Mouse (Mus musculus): Measurements from ENCODE around the gene Eif2b3. TPM values are rescaled to one million over a fixed set of nuclear protein-coding genes. Genes with fewer than 3 reads are reported as not detected.

The Eif2b3 gene
- polyA plus RNA-seq, 1 experiment from 2014 or later, result 42.1 TPM

- Histone ChIP-seq H3K4me3 (replicated peaks; ENCODE audit: low read length) (peak within 1 kb of the TSS; percentile 87), H3K36me3 (ENCODE audit: control insufficient read depth, insufficient read depth) (peaks cover 12% of the 10 kb centered on the region), H3K9me3 (ENCODE audit: control insufficient read depth, low read length) (no peaks in the 10 kb centered on the region), H3K4me2 (ENCODE audit: low read length) (peak within 1 kb of the TSS; percentile 96), H3K4me1 (replicated peaks; ENCODE audit: control insufficient read depth, insufficient read depth, low read length) (peaks cover 33% of the 10 kb centered on the region), H3K27me3 (replicated peaks; ENCODE audit: control insufficient read depth, insufficient read depth, low read length) (no peaks in the 10 kb centered on the region), H3K27ac (ENCODE audit: low read length) (peak within 1 kb of the TSS; percentile 86), H3K9ac (replicated peaks; ENCODE audit: low read depth, low read length) (peak within 1 kb of the TSS; percentile 85)
- ATAC-seq, result peak; percentile 69
- under 1% methylated on average over 58 of the region's 58 CpGs for WGBS
Observed at GRCm38 (mm10) chr4:116995131-116995797, 23.9 kb upstream of the Eif2b3 start, which contains the start of gene Hectd3. TSS of gene Hectd3 (plus strand) at chr4:116995317.

DNA sequence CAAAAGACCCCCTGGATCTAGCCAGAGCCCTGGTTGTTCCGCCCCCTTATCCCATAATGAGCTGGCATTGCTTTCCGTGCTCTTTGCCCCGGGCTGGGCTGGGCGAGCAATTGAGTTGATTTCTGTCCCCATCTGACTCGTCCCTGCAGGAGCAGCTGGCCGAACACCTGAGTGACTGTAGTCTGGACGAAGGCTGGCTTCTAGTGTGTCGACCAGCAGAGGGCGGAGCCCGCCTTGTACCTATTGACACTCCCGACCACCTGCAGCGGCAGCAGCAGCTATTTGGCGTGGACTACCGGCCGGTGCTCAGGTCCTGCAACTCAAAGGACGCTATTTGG, 23.4 kb upstream of the Eif2b3 start:
- Histone ChIP-seq H3K27me3 (replicated peaks; ENCODE audit: control insufficient read depth, insufficient read depth, low read length) (no peaks in the 10 kb centered on the region), H3K27ac (ENCODE audit: low read length) (no peak overlapping the region; the same call in 1 of the 2 replicates), H3K4me3 (replicated peaks; ENCODE audit: low read length) (peak overlapping the region; percentile 87), H3K4me2 (ENCODE audit: low read length) (peak overlapping the region; percentile 96), H3K9me3 (ENCODE audit: control insufficient read depth, low read length) (no peaks in the 10 kb centered on the region), H3K36me3 (ENCODE audit: control insufficient read depth, insufficient read depth) (peaks cover 14% of the 10 kb centered on the region), H3K9ac (replicated peaks; ENCODE audit: low read depth, low read length) (peak overlapping the region; percentile 85), H3K4me1 (replicated peaks; ENCODE audit: control insufficient read depth, insufficient read depth, low read length) (peaks cover 33% of the 10 kb centered on the region)
- 0 out of 2 replicates have a peak, but pooled peaks have one; percentile 1 for ATAC-seq
- 1% methylated on average over 16 of the region's 16 CpGs for WGBS

DNA sequence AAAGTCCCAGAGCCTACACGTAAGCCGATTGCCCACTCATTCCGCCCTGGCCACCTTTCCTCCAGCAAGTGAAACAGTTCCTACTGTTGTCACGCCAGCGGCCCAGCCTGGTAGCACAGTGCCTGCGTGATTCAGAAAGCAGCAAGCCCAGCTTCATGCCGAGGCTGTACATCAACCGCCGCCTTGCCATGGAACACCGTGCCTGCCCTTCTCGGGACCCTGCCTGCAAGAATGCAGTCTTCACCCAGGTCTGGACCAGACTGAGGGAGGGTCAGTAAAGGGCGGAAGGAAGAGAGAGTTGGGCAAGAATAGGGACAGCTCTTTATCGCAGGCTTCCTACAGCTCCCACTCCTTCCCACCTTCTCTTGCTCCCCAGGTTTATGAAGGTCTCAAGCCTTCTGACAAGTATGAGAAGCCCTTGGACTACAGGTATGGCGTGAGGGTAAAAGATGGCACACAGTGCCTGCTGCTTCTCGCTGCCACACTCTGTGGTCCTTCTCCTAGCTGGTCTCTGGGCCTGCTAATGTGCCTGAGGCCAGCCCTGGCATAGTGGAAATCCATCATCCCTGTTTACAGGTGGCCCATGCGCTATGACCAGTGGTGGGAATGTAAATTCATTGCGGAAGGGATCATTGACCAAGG, 19.6 kb upstream of the Eif2b3 start:
- Histone ChIP-seq H3K27me3 (replicated peaks; ENCODE audit: control insufficient read depth, insufficient read depth, low read length) (no peaks in the 10 kb centered on the region), H3K36me3 (ENCODE audit: control insufficient read depth, insufficient read depth) (peaks cover 25% of the 10 kb centered on the region), H3K4me1 (replicated peaks; ENCODE audit: control insufficient read depth, insufficient read depth, low read length) (peaks cover 16% of the 10 kb centered on the region), H3K27ac (ENCODE audit: low read length) (no peak overlapping the region), H3K4me3 (replicated peaks; ENCODE audit: low read length) (no peak overlapping the region), H3K9ac (replicated peaks; ENCODE audit: low read depth, low read length) (no peak overlapping the region), H3K9me3 (ENCODE audit: control insufficient read depth, low read length) (no peaks in the 10 kb centered on the region), H3K4me2 (ENCODE audit: low read length) (no peak overlapping the region)
- ATAC-seq, result no peak
- 93% methylated on average over 17 of the region's 17 CpGs for WGBS

GRCm38 (mm10) chr4:117001957-117002356, 17.2 kb upstream of the Eif2b3 start:
- no peaks in the 10 kb centered on the region; the same call in 1 of the 2 replicates for H3K4me1 ChIP-seq (replicated peaks; ENCODE audit: control insufficient read depth, insufficient read depth, low read length)
- no peak overlapping the region for H3K9ac ChIP-seq (replicated peaks; ENCODE audit: low read depth, low read length)
- peaks cover 26% of the 10 kb centered on the region for H3K36me3 ChIP-seq (ENCODE audit: control insufficient read depth, insufficient read depth)
- no peak overlapping the region for H3K4me3 ChIP-seq (replicated peaks; ENCODE audit: low read length)
- no peak for ATAC-seq
- no peaks in the 10 kb centered on the region for H3K9me3 ChIP-seq (ENCODE audit: control insufficient read depth, low read length)
- WGBS, result 90% methylated on average over 16 of the region's 16 CpGs
- no peak overlapping the region for H3K4me2 ChIP-seq (ENCODE audit: low read length)
- no peaks in the 10 kb centered on the region for H3K27me3 ChIP-seq (replicated peaks; ENCODE audit: control insufficient read depth, insufficient read depth, low read length)
- no peak overlapping the region for H3K27ac ChIP-seq (ENCODE audit: low read length)

- H3K9me3 ChIP-seq (ENCODE audit: control insufficient read depth, low read length), result no peaks in the 10 kb centered on the region
- H3K4me3 ChIP-seq (replicated peaks; ENCODE audit: low read length), result no peak overlapping the region
- H3K36me3 ChIP-seq (ENCODE audit: control insufficient read depth, insufficient read depth), result peaks cover 26% of the 10 kb centered on the region
- no peaks in the 10 kb centered on the region for H3K27me3 ChIP-seq (replicated peaks; ENCODE audit: control insufficient read depth, insufficient read depth, low read length)
- ATAC-seq, result peak; percentile 64
- H3K4me2 ChIP-seq (ENCODE audit: low read length), result no peak overlapping the region
- no peak overlapping the region for H3K9ac ChIP-seq (replicated peaks; ENCODE audit: low read depth, low read length)
- 56% methylated on average over 38 of the region's 38 CpGs for WGBS
- H3K27ac ChIP-seq (ENCODE audit: low read length), result no peak overlapping the region
- H3K4me1 ChIP-seq (replicated peaks; ENCODE audit: control insufficient read depth, insufficient read depth, low read length), result no peaks in the 10 kb centered on the region
Observed at GRCm38 (mm10) chr4:117002543-117003521, 16.4 kb upstream of the Eif2b3 start.

DNA sequence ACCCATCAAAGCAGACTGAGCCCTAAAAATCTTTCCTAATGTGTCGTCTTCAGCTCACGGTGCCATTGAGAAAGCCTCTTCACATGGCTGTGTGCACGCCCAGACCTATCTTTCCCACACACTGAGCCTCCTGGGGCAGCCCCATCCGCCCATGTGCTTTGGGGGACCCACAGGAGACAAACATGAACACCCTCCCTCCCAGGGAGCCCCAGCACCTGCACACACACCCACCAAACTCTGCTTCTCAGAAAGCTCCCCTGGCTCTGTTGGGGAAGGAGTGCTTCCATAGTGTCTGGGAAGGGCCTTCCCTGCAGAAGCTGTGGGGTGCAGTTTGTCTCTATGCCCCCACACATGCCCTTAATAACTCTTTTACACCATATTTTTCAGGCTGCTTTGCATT, 14.6 kb upstream of the Eif2b3 start:
- 89% methylated on average over 4 of the region's 4 CpGs for WGBS
- H3K27ac ChIP-seq (ENCODE audit: low read length), result no peak overlapping the region
- no peaks in the 10 kb centered on the region for H3K27me3 ChIP-seq (replicated peaks; ENCODE audit: control insufficient read depth, insufficient read depth, low read length)

DNA sequence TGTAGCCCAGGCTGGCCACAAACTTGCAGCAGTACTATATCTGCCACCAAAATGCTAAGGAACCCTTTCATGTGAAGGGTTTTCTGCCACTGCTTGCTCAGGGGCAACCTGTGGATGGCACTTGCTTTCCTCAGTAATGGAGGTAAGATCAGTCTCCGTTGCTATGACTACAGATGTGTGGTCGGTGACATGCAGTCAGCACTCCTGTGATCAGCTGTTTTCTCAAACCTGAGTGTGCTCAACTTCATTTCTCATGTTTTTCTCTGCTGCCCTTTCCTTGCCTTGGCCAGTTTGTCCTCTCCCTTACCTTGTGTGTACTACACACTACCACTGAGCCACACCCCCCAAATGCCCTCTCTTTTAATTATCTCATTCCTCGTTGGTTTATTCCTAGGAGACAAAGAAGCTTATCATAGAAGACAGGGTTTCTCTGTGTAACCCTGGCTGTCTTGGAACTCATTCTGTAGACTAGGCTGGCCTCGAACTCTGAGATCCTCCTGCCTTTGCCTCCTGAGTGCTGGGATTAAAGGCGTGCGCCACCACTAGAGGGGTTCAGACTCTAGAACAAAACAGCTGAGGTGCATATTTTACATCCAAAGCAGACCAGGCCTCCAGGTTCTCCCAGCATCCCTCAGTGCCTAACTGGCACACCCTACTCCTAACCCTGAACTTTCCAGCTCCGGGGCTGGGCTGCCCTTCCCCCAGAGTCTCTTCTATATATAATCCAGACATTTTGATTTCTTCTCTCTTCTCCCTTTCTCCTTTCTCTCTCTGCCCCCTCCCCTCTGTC, 13.4 kb upstream of the Eif2b3 start:
- 72% methylated on average over 7 of the region's 7 CpGs for WGBS
- Histone ChIP-seq H3K27me3 (replicated peaks; ENCODE audit: control insufficient read depth, insufficient read depth, low read length) (no peaks in the 10 kb centered on the region), H3K9me3 (ENCODE audit: control insufficient read depth, low read length) (no peaks in the 10 kb centered on the region), H3K4me2 (ENCODE audit: low read length) (no peak overlapping the region), H3K9ac (replicated peaks; ENCODE audit: low read depth, low read length) (no peak overlapping the region), H3K4me1 (replicated peaks; ENCODE audit: control insufficient read depth, insufficient read depth, low read length) (no peaks in the 10 kb centered on the region), H3K4me3 (replicated peaks; ENCODE audit: low read length) (no peak overlapping the region), H3K36me3 (ENCODE audit: control insufficient read depth, insufficient read depth) (peaks cover 13% of the 10 kb centered on the region), H3K27ac (ENCODE audit: low read length) (no peak overlapping the region)
- no peak for ATAC-seq

More for the DNA sequence above, 14.6 kb upstream of the Eif2b3 start:
- Histone ChIP-seq H3K4me3 (replicated peaks; ENCODE audit: low read length) (no peak overlapping the region), H3K36me3 (ENCODE audit: control insufficient read depth, insufficient read depth) (peaks cover 20% of the 10 kb centered on the region), H3K4me1 (replicated peaks; ENCODE audit: control insufficient read depth, insufficient read depth, low read length) (no peaks in the 10 kb centered on the region), H3K9ac (replicated peaks; ENCODE audit: low read depth, low read length) (no peak overlapping the region), H3K4me2 (ENCODE audit: low read length) (no peak overlapping the region), H3K9me3 (ENCODE audit: control insufficient read depth, low read length) (no peaks in the 10 kb centered on the region)
- no peak for ATAC-seq

DNA sequence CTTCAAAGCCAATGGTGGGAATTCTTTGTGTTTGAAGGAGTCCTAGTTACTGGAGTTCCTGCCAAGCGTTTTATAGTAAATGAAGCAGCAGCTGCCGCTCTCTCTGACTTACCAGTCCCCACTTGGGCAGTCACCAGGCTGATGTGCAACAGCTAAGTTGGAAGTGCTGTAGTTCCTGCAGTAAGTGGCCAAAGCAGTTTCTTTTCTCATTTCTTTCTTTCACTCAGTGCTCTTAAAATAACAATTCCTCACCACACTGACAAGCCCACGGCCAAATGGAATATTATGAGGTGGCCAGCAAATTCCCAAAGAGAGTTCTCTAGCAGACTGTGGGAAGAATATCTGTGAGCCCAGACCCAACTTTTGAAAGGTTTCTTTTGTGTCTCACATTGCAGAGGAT, 12.1 kb upstream of the Eif2b3 start:
- H3K27me3 ChIP-seq (replicated peaks; ENCODE audit: control insufficient read depth, insufficient read depth, low read length), result no peaks in the 10 kb centered on the region
- H3K4me1 ChIP-seq (replicated peaks; ENCODE audit: control insufficient read depth, insufficient read depth, low read length), result no peaks in the 10 kb centered on the region
- no peak overlapping the region for H3K9ac ChIP-seq (replicated peaks; ENCODE audit: low read depth, low read length)
- no peak overlapping the region for H3K4me3 ChIP-seq (replicated peaks; ENCODE audit: low read length)
- no peaks in the 10 kb centered on the region for H3K9me3 ChIP-seq (ENCODE audit: control insufficient read depth, low read length)
- 58% methylated on average over 3 of the region's 3 CpGs for WGBS
- peaks cover 10% of the 10 kb centered on the region for H3K36me3 ChIP-seq (ENCODE audit: control insufficient read depth, insufficient read depth)
- no peak overlapping the region for H3K27ac ChIP-seq (ENCODE audit: low read length)
- no peak for ATAC-seq
- H3K4me2 ChIP-seq (ENCODE audit: low read length), result no peak overlapping the region

Measured in forebrain, embryonic 16.5 days (tissue).